Mouse (Mus musculus) embryonic facial prominence, embryonic 14.5 days (tissue): ENCODE results near the gene Fam243. TPM values are rescaled to one million over a fixed set of nuclear protein-coding genes. Genes with fewer than 3 reads are reported as not detected.

Source experiments
- ATAC-seq: fragments of 200-750 bp; cut with Nextera tagmentation; 2 replicates; pipeline ENCODE4 v1.8.0; 2017; ENCODE audit warnings: low read depth, moderate number of reproducible peaks, moderate TSS enrichment
- DNase-seq: peaks from one replicate; pipeline ENCODE4 v3.0.0-alpha.2; 2015; ENCODE audit warnings: low spot score
- H3K27ac ChIP-seq: fragments of 300-500 bp; sonication (generic); replicated peaks from 2 replicates; pipeline ENCODE4 v1.5.1; 2014; ENCODE audit warnings: low read depth, mild to moderate bottlenecking, low read length, moderate library complexity
- H3K27me3 ChIP-seq: fragments of 300-500 bp; sonication (generic); replicated peaks from 2 replicates; pipeline ENCODE4 v1.6.1; 2014; ENCODE audit warnings: low read length; ENCODE audit not compliant: control insufficient read depth, insufficient read depth
- H3K36me3 ChIP-seq: fragments of 300-500 bp; sonication (generic); 2 replicates; pipeline ENCODE4 v1.6.1; 2014; ENCODE audit warnings: low read length, mixed read lengths; ENCODE audit not compliant: control insufficient read depth, insufficient read depth
- H3K4me1 ChIP-seq: fragments of 300-500 bp; sonication (generic); 2 replicates; pipeline ENCODE4 v1.6.1; 2014; ENCODE audit warnings: antibody characterized with exemption, low read length; ENCODE audit not compliant: control insufficient read depth, insufficient read depth
- H3K4me2 ChIP-seq: fragments of 300-500 bp; sonication (generic); 2 replicates; pipeline ENCODE4 v1.6.1; 2014; ENCODE audit warnings: low read depth, mild to moderate bottlenecking, low read length, moderate library complexity, mixed read lengths
- H3K4me3 ChIP-seq: fragments of 300-500 bp; sonication (generic); 2 replicates; pipeline ENCODE4 v1.5.1; 2014; ENCODE audit warnings: low read depth, mild to moderate bottlenecking, low read length
- H3K9ac ChIP-seq: fragments of 300-500 bp; sonication (generic); 2 replicates; pipeline ENCODE4 v1.6.1; 2014; ENCODE audit warnings: low read depth, mild to moderate bottlenecking, low read length, moderate library complexity, mixed read lengths
- H3K9me3 ChIP-seq: fragments of 300-500 bp; sonication (generic); 2 replicates; pipeline ENCODE4 v1.6.1; 2016; ENCODE audit warnings: low read length; ENCODE audit not compliant: control insufficient read depth
- WGBS: fragments of 180-500 bp; shearing (Covaris S2); extraction: QIAGEN DNeasy Blood & Tissue Kit; methylation state at CpG from one replicate; pipeline ENCODE4 v1.1.7; 2014; 5-methylcytosine and 5-hydroxymethylcytosine counted together
- polyA plus RNA-seq: library from polyadenylated mRNA; unstranded; fragments of >200 nt; fragmentation: Nextera tagmentation; extraction: Ambion mirVana; gene quantifications from 2 replicates; pipeline ENCODE4 v1.2.1, GENCODE M21; 2014

Fam243 gene
- not detected in 2 replicates for polyA plus RNA-seq

GRCm38 (mm10) chr16:92321341-92321740, at the start of gene Fam243:
Gene Fam243 (minus strand): TSS chr16:92321441.
- Histone ChIP-seq H3K27me3 (no peaks in the 10 kb centered on the region), H3K4me1 (no peaks in the 10 kb centered on the region), H3K4me3 (no peak within 1 kb of the TSS), H3K9me3 (no peaks in the 10 kb centered on the region), H3K27ac (no peak within 1 kb of the TSS), H3K9ac (no peak within 1 kb of the TSS), H3K36me3 (no peaks in the 10 kb centered on the region), H3K4me2 (no peak within 1 kb of the TSS)
- DNase-seq = no peak
- WGBS = 90% methylated on average over 8 of the region's 8 CpGs
- ATAC-seq = no peak

- H3K27ac ChIP-seq = no peak overlapping the region
- H3K4me2 ChIP-seq = no peak overlapping the region
- ATAC-seq = no peak
- H3K9ac ChIP-seq = 0 out of 2 replicates have a peak overlapping the region, but pooled peaks have one; percentile 5
- no peak overlapping the region for H3K4me3 ChIP-seq
- H3K4me1 ChIP-seq = peaks cover 12% of the 10 kb centered on the region
- H3K9me3 ChIP-seq = no peaks in the 10 kb centered on the region
- no peaks in the 10 kb centered on the region for H3K27me3 ChIP-seq
- peak; percentile 23 for DNase-seq
- H3K36me3 ChIP-seq = no peaks in the 10 kb centered on the region
- WGBS = 44% methylated on average over 2 of the region's 2 CpGs
Measured at GRCm38 (mm10) chr16:92369260-92369659, 48.0 kb upstream of the Fam243 start.

GRCm38 (mm10) chr16:92365477-92365876, 44.2 kb upstream of the Fam243 start:
- DNase-seq (peak; percentile 66), ATAC-seq (no peak)
- no peaks in the 10 kb centered on the region; the same call in 1 of the 2 replicates for H3K4me1 ChIP-seq
- H3K4me3 ChIP-seq = no peak overlapping the region
- H3K4me2 ChIP-seq = no peak overlapping the region
- WGBS = 48% methylated on average over 7 of the region's 7 CpGs
- no peaks in the 10 kb centered on the region for H3K36me3 ChIP-seq
- no peak overlapping the region for H3K9ac ChIP-seq
- no peaks in the 10 kb centered on the region; the same call in 1 of the 2 replicates for H3K27me3 ChIP-seq
- no peak overlapping the region for H3K27ac ChIP-seq
- H3K9me3 ChIP-seq = no peaks in the 10 kb centered on the region

- DNase-seq = no peak
- 73% methylated on average over 7 of the region's 7 CpGs for WGBS
- no peak for ATAC-seq
- no peaks in the 10 kb centered on the region for H3K9me3 ChIP-seq
- H3K27me3 ChIP-seq = peaks cover 4% of the 10 kb centered on the region; the same call in 1 of the 2 replicates
- H3K4me1 ChIP-seq = peaks cover 14% of the 10 kb centered on the region
- no peaks in the 10 kb centered on the region for H3K36me3 ChIP-seq
- no peak overlapping the region for H3K4me2 ChIP-seq
- H3K27ac ChIP-seq = no peak overlapping the region
- no peak overlapping the region for H3K9ac ChIP-seq
- no peak overlapping the region for H3K4me3 ChIP-seq
Measured at GRCm38 (mm10) chr16:92360711-92361110, 39.5 kb upstream of the Fam243 start.

GRCm38 (mm10) chr16:92359229-92359628, 38.0 kb upstream of the Fam243 start, which contains the start of gene Kcne1:
Gene Kcne1 (minus strand): TSS chr16:92359468.
- no peaks in the 10 kb centered on the region for H3K36me3 ChIP-seq
- peaks cover 18% of the 10 kb centered on the region for H3K4me1 ChIP-seq
- DNase-seq (no peak), ATAC-seq (no peak)
- no peak within 1 kb of the TSS for H3K9ac ChIP-seq
- H3K4me2 ChIP-seq = no peak within 1 kb of the TSS; the same call in 1 of the 2 replicates
- H3K27me3 ChIP-seq = peaks cover 7% of the 10 kb centered on the region; the same call in 1 of the 2 replicates
- no peak within 1 kb of the TSS for H3K4me3 ChIP-seq
- H3K27ac ChIP-seq = no peak within 1 kb of the TSS
- 49% methylated on average over 9 of the region's 9 CpGs for WGBS
- no peaks in the 10 kb centered on the region for H3K9me3 ChIP-seq

DNA sequence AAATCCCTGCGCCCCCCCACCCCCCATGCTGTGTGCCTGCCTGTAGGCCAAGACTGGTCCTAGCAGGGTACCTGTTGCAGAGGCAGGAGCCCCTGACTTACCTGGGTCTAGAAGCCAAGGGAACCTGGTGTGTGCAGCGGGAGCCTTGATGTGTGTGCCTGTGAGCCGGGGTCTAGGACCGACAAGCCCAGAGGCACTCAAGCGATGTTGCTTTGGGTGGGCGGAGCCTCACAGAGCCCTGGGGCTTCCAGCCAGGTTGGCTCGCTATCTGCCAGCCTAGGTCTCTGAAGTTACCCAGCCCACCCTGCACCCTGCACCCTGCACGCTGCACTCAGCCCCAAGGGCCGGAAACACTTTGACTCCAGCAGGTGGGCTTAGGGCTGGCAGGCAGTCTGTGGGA, 37.5 kb upstream of the Fam243 start:
- no peak overlapping the region; the same call in 1 of the 2 replicates for H3K4me2 ChIP-seq
- H3K4me3 ChIP-seq = no peak overlapping the region
- peaks cover 7% of the 10 kb centered on the region; the same call in 1 of the 2 replicates for H3K27me3 ChIP-seq
- peaks cover 23% of the 10 kb centered on the region for H3K4me1 ChIP-seq
- no peaks in the 10 kb centered on the region for H3K36me3 ChIP-seq
- H3K27ac ChIP-seq = no peak overlapping the region
- ATAC-seq (no peak), DNase-seq (no peak)
- H3K9ac ChIP-seq = no peak overlapping the region
- no peaks in the 10 kb centered on the region for H3K9me3 ChIP-seq
- 19% methylated on average over 9 of the region's 9 CpGs for WGBS

GRCm38 (mm10) chr16:92357566-92357965, 36.3 kb upstream of the Fam243 start:
- Histone ChIP-seq H3K9ac (no peak overlapping the region), H3K9me3 (no peaks in the 10 kb centered on the region), H3K27me3 (peaks cover 7% of the 10 kb centered on the region; the same call in 1 of the 2 replicates), H3K4me3 (no peak overlapping the region), H3K36me3 (no peaks in the 10 kb centered on the region), H3K4me1 (peaks cover 27% of the 10 kb centered on the region), H3K4me2 (no peak overlapping the region), H3K27ac (no peak overlapping the region)
- ATAC-seq (no peak), DNase-seq (peak; percentile 45)
- WGBS = 47% methylated on average over 10 of the region's 10 CpGs

DNA sequence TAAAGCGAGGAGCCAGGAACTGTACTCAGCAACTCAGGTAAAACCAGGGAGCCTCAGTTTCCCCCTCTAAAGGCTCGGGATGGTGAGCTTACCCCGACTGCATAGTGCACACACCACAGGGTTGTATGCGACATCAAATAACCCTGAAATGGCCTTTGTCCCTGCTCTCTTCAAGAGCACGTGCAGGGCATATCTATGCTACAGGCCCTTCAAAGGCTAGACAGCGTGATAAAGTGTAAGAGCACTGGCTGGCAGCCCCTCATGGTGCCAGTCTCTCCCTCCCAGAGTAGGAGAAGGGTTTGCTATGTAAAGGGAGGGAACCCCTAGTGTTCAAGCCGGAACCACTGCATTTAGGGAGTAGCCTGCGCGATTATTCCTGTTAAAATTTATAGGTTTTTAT, 35.8 kb upstream of the Fam243 start:
- Histone ChIP-seq H3K27me3 (peaks cover 7% of the 10 kb centered on the region; the same call in 1 of the 2 replicates), H3K9ac (no peak overlapping the region), H3K36me3 (no peaks in the 10 kb centered on the region), H3K9me3 (no peaks in the 10 kb centered on the region), H3K27ac (no peak overlapping the region), H3K4me1 (peaks cover 27% of the 10 kb centered on the region), H3K4me2 (no peak overlapping the region), H3K4me3 (no peak overlapping the region)
- no peak for DNase-seq
- no peak for ATAC-seq
- WGBS = 84% methylated on average over 9 of the region's 9 CpGs

DNA sequence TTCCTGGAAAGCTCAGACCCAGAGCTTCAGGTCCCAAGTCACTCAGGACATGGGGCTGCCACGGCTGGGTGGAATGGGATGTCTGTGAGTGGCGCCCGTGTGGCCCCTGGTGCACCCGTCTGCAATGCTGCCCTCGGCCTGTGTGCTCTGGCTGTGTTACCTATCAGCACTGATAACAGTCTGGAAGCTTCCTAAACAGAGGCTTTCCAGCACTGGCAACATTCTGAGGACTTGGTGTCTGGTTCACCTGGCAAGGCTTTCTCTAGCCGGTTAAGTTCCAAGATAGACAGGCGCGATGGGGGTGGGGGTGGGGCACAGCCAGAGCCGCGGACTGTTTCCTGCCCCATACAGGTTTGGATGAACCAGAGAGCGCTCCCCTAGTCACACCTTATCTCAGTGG, 34.7 kb upstream of the Fam243 start:
- no peak for DNase-seq
- peaks cover 7% of the 10 kb centered on the region; the same call in 1 of the 2 replicates for H3K27me3 ChIP-seq
- no peak overlapping the region for H3K27ac ChIP-seq
- H3K4me1 ChIP-seq = peaks cover 27% of the 10 kb centered on the region
- H3K4me3 ChIP-seq = no peak overlapping the region
- no peak overlapping the region for H3K4me2 ChIP-seq
- no peak overlapping the region for H3K9ac ChIP-seq
- H3K36me3 ChIP-seq = no peaks in the 10 kb centered on the region
- H3K9me3 ChIP-seq = no peaks in the 10 kb centered on the region
- WGBS = 77% methylated on average over 11 of the region's 11 CpGs
- ATAC-seq = no peak
